Mouse (Mus musculus): ENCODE data around the gene Sox21. TPM values are rescaled to one million over a fixed set of nuclear protein-coding genes. Genes with fewer than 3 reads are reported as not detected.

The Sox21 gene
- total RNA-seq, 2 experiments from 2014 or later = 10.2 to 10.5 TPM

Small RNA genes lying within 50 kb of the gene (microRNA-seq; reads per million reads assigned to microRNA genes)
- 0 to 0.34 reads per million in 2 experiments for gene Mir6241

Other genes with a start within 250 kb of the Sox21 start
- gene Dct, start 184.8 kb downstream of the Sox21 start, total RNA-seq (2021) = 1 to 10 TPM in 1 of 2 experiments, under 1 TPM in 1; 0.66 to 1.5 TPM
- gene Tgds, start 104.3 kb downstream of the Sox21 start, total RNA-seq (2021) = 1 to 10 TPM; 6.6 to 9.4 TPM
- gene Gpr180, start 99.9 kb downstream of the Sox21 start, total RNA-seq (2021) = 10 to 100 TPM; 31.5 to 32.2 TPM
- not detected for gene Gm9376, start 29.9 kb upstream of the Sox21 start, total RNA-seq (2021)